Mouse (Mus musculus) brain, embryonic 14.5 days (tissue): Measurements from ENCODE around the gene Sars.

Experiments
- CTCF ChIP-seq: fragments of 200-500 bp; IDR thresholded peaks from 2 replicates; pipeline ENCODE4 v1.5.1; 2012; ENCODE audit warnings: inconsistent platforms, mild to moderate bottlenecking, moderate library complexity, borderline replicate concordance; ENCODE audit not compliant: insufficient read depth, insufficient read length; ENCODE audit errors: extremely low read depth
- POLR2A ChIP-seq: fragments of 200-500 bp; IDR thresholded peaks from 2 replicates; pipeline ENCODE4 v1.6.1; 2012; ENCODE audit warnings: mild to moderate bottlenecking, inconsistent platforms, borderline replicate concordance; ENCODE audit not compliant: poor library complexity, insufficient read depth, insufficient read length, severe bottlenecking; ENCODE audit errors: extremely low read depth

DNA sequence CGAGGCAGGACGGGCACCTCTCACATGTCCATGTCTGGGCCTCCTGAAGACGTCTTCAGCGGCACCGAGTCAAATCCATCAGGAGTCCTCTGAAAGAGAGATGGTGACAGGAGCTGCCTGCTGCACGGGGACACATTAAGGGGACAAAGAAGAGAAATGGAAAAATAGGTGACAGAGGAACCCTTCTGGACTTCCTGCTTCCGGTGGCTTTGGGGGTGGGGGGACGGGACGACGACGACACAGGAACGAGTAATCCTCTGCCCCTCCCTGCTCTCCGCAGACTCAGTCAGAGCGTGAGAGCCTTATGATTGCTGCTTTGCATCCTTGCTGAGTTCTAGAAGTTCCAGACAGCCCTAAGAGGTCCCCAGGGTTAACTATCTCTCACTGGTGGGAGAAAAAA, 13.4 kb upstream of the Sars start:
- no peak for TF ChIP-seq POLR2A
- TF ChIP-seq CTCF: no peak
